Mouse (Mus musculus) limb, embryonic 14.5 days (tissue): ENCODE data around the gene Ccdc141. TPM values are rescaled to one million over a fixed set of nuclear protein-coding genes. Genes with fewer than 3 reads are reported as not detected.

Source experiments
- ATAC-seq: fragments of 200-750 bp; cut with Nextera tagmentation; 2 replicates; pipeline ENCODE4 v1.8.0; 2017; ENCODE audit warnings: low read depth, moderate number of reproducible peaks, moderate TSS enrichment; ENCODE audit not compliant: low FRiP score
- DNase-seq: peaks from one replicate; pipeline ENCODE4 v3.0.0-alpha.2; 2015; ENCODE audit warnings: low spot score
- H3K27ac ChIP-seq: fragments of 300-500 bp; sonication (generic); replicated peaks from 2 replicates; pipeline ENCODE4 v1.5.1; 2014; ENCODE audit warnings: low read depth, mild to moderate bottlenecking, low read length, moderate library complexity, mixed read lengths
- H3K27me3 ChIP-seq: fragments of 300-500 bp; sonication (generic); 2 replicates; pipeline ENCODE4 v1.6.1; 2014; ENCODE audit warnings: low read length, mixed read lengths; ENCODE audit not compliant: control insufficient read depth, insufficient read depth
- H3K36me3 ChIP-seq: fragments of 300-500 bp; sonication (generic); 2 replicates; pipeline ENCODE4 v1.6.1; 2014; ENCODE audit warnings: mild to moderate bottlenecking, low read length, moderate library complexity, mixed read lengths; ENCODE audit not compliant: control insufficient read depth, insufficient read depth
- H3K4me1 ChIP-seq: fragments of 300-500 bp; sonication (generic); 2 replicates; pipeline ENCODE4 v1.6.1; 2014; ENCODE audit warnings: antibody characterized with exemption, low read length, mixed read lengths; ENCODE audit not compliant: control insufficient read depth, insufficient read depth
- H3K4me2 ChIP-seq: fragments of 300-500 bp; sonication (generic); replicated peaks from 2 replicates; pipeline ENCODE4 v1.6.1; 2014; ENCODE audit warnings: low read depth, mild to moderate bottlenecking, low read length, moderate library complexity; ENCODE audit not compliant: severe bottlenecking
- H3K4me3 ChIP-seq: fragments of 300-500 bp; sonication (generic); replicated peaks from 2 replicates; pipeline ENCODE4 v1.5.1; 2014; ENCODE audit warnings: low read length
- H3K9ac ChIP-seq: fragments of 300-500 bp; sonication (generic); 2 replicates; pipeline ENCODE4 v1.6.1; 2014; ENCODE audit warnings: mild to moderate bottlenecking, low read depth, low read length, moderate library complexity; ENCODE audit not compliant: severe bottlenecking
- H3K9me3 ChIP-seq: fragments of 300-500 bp; sonication (generic); 2 replicates; pipeline ENCODE4 v1.6.1; 2016; ENCODE audit warnings: low read length; ENCODE audit not compliant: control insufficient read depth
- POLR2A ChIP-seq: fragments of 200-500 bp; IDR thresholded peaks from 2 replicates; pipeline ENCODE4 v1.8.0; 2012; ENCODE audit warnings: inconsistent platforms, mild to moderate bottlenecking, moderate library complexity, borderline replicate concordance; ENCODE audit not compliant: insufficient read depth, insufficient read length; ENCODE audit errors: extremely low read depth
- WGBS: fragments of 180-500 bp; shearing (Covaris S2); extraction: QIAGEN DNeasy Blood & Tissue Kit; methylation state at CpG from one replicate; pipeline ENCODE4 v1.1.7; 2014; 5-methylcytosine and 5-hydroxymethylcytosine counted together
- polyA plus RNA-seq, 2 experiments: library from polyadenylated mRNA; depleted of rRNA in 1 of 2; stranded (reverse) in 1 of 2; unstranded in 1 of 2; fragments of >200 nt; fragmentation: Nextera tagmentation in 1 of 2; extraction: Ambion mirVana in 1 of 2; gene quantifications; 2 replicates each; pipeline versions ENCODE4 v1.2.1 to v1.2.3; 2012 to 2014

The Ccdc141 gene
- polyA plus RNA-seq, 2 experiments, result 8.9 to 14.5 TPM

- no peaks in the 10 kb centered on the region for H3K4me1 ChIP-seq
Measured at GRCm38 (mm10) chr2:76982391-76983145, 187.9 kb downstream of the Ccdc141 start, which contains the start of gene Ttn. TSS of gene Ttn (minus strand) at chr2:76982547.

GRCm38 (mm10) chr2:76981717-76982116 lies 188.7 kb downstream of the Ccdc141 start:
- Histone ChIP-seq H3K27ac (no peak overlapping the region), H3K4me1 (no peaks in the 10 kb centered on the region), H3K36me3 (no peaks in the 10 kb centered on the region), H3K4me3 (no peak overlapping the region), H3K27me3 (no peaks in the 10 kb centered on the region), H3K4me2 (no peak overlapping the region), H3K9ac (no peak overlapping the region), H3K9me3 (no peaks in the 10 kb centered on the region)
- ATAC-seq (no peak), DNase-seq (peak; percentile 24)
- TF ChIP-seq POLR2A, result no peak
- 79% methylated on average over 5 of the region's 5 CpGs for WGBS

More at GRCm38 (mm10) chr2:76982391-76983145, 187.9 kb downstream of the Ccdc141 start, which contains the start of gene Ttn:
- Histone ChIP-seq H3K9me3 (no peaks in the 10 kb centered on the region), H3K27me3 (no peaks in the 10 kb centered on the region), H3K4me3 (no peak within 1 kb of the TSS), H3K36me3 (no peaks in the 10 kb centered on the region), H3K4me2 (no peak within 1 kb of the TSS), H3K27ac (no peak within 1 kb of the TSS), H3K9ac (no peak within 1 kb of the TSS)
- no peak for TF ChIP-seq POLR2A
- DNase-seq, result peak; percentile 25
- peak; percentile 77 for ATAC-seq
- 81% methylated on average over 18 of the region's 18 CpGs for WGBS

GRCm38 (mm10) chr2:76980146-76980545 lies 190.3 kb downstream of the Ccdc141 start:
- WGBS, result 52% methylated on average over 9 of the region's 9 CpGs
- DNase-seq, result peak; percentile 15

GRCm38 (mm10) chr2:76977650-76978049 lies 192.8 kb downstream of the Ccdc141 start:
- Histone ChIP-seq H3K27me3 (no peaks in the 10 kb centered on the region), H3K4me1 (0 out of 2 replicates have a peak, but pooled peaks cover 4% of the 10 kb centered on the region), H3K36me3 (no peaks in the 10 kb centered on the region), H3K27ac (no peak overlapping the region), H3K9me3 (no peaks in the 10 kb centered on the region), H3K4me3 (no peak overlapping the region), H3K9ac (no peak overlapping the region), H3K4me2 (no peak overlapping the region)
- no peak for ATAC-seq
- no peak for DNase-seq
- no peak for TF ChIP-seq POLR2A
- WGBS, result 75% methylated on average over 6 of the region's 6 CpGs

More at GRCm38 (mm10) chr2:76980146-76980545, 190.3 kb downstream of the Ccdc141 start:
- Histone ChIP-seq H3K36me3 (no peaks in the 10 kb centered on the region), H3K9ac (no peak overlapping the region), H3K27me3 (no peaks in the 10 kb centered on the region), H3K4me3 (no peak overlapping the region), H3K4me2 (no peak overlapping the region), H3K9me3 (no peaks in the 10 kb centered on the region), H3K4me1 (no peaks in the 10 kb centered on the region), H3K27ac (no peak overlapping the region)
- ATAC-seq, result no peak
- TF ChIP-seq POLR2A, result no peak

- Histone ChIP-seq H3K36me3 (no peaks in the 10 kb centered on the region), H3K27me3 (no peaks in the 10 kb centered on the region), H3K4me2 (no peak overlapping the region), H3K9ac (no peak overlapping the region), H3K27ac (no peak overlapping the region), H3K9me3 (no peaks in the 10 kb centered on the region), H3K4me1 (0 out of 2 replicates have a peak, but pooled peaks cover 4% of the 10 kb centered on the region), H3K4me3 (no peak overlapping the region)
- no peak for TF ChIP-seq POLR2A
- WGBS, result 71% methylated on average over 4 of the region's 4 CpGs
- DNase-seq, result no peak
- no peak for ATAC-seq
Measured at GRCm38 (mm10) chr2:76972051-76972450, 198.4 kb downstream of the Ccdc141 start.
